Mouse (Mus musculus) heart, adult 2 months (tissue): ENCODE measurements at regions not wholly inside any gene's neighbourhood (a gene's known extent, or its start where the extent isn't known, plus 50 kb on each side); places are given as distances from the start of the nearest gene placed in this dataset.

ENCODE experiments used
- CTCF ChIP-seq: fragments of 200-600 bp; IDR thresholded peaks from 2 replicates; pipeline ENCODE4 v1.8.1; 2022; ENCODE audit warnings: antibody characterized with exemption, mild to moderate bottlenecking, moderate library complexity
- EP300 ChIP-seq: fragments of 200-500 bp; IDR thresholded peaks from 2 replicates; pipeline ENCODE4 v1.6.1; 2011; ENCODE audit warnings: low read depth, low read length, control low read depth; ENCODE audit not compliant: insufficient read depth
- POLR2A ChIP-seq: fragments of 200-500 bp; IDR thresholded peaks from 2 replicates; pipeline ENCODE4 v1.6.1; 2011; ENCODE audit warnings: mild to moderate bottlenecking, low read depth, low read length, control low read depth; ENCODE audit not compliant: insufficient read depth

DNA sequence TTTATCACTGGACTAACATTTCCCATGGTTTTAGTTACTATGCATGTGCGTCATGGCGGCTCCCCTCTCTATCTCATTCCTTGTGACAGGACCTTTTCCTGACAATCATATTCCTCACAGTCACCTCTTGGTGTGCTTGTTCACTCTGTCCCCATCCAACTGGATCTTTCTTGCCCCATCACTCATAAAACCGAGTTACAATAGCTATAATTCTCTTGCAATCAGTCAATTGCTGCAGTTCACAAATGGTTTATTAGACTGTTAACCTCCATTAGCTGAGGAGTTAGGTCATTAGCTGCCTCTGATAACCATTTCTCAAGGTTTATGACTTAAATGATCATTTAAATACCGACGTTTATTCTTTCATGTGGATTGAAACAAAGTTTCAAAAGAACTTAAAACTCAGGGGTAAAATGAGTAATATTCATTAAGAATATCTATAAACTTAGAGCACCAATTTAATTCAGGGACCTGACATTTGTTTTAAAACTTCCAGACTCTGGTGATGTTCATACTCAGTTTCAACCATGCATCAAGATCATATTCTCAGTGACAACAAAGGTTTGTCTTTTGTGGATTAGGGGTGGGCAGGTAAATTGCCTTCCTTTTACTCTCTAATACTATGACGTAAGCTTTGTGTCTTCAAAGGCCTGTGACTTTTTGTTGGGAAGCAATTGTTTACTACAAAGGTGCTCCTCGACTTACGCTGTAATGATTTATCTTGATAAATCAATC lies 344.4 kb upstream of the Sel1l start:
- TF ChIP-seq CTCF (no peak), EP300 (no peak), POLR2A (no peak)
